Mouse (Mus musculus): ENCODE data around the gene Mov10l1. TPM values are rescaled to one million over a fixed set of nuclear protein-coding genes. Genes with fewer than 3 reads are reported as not detected.

Mov10l1 gene
- total RNA-seq, 2 experiments from 2014 or later: 0.53 TPM; not detected in 1

- no peak for DNase-seq (ENCODE audit: low spot score in 2 of 2)
Observed at GRCm38 (mm10) chr15:89074613-89075477, 92.1 kb downstream of the Mov10l1 start, which contains the start of gene Trabd. Gene Trabd (plus strand): TSS chr15:89075124.

GRCm38 (mm10) chr15:89075478-89076147 is 92.9 kb downstream of the Mov10l1 start:
- peak; percentile 81 to 84 for DNase-seq (ENCODE audit: low spot score in 2 of 2)

- DNase-seq (ENCODE audit: low spot score in 2 of 2): peak in 1 of 2 experiments; percentile 35
Observed at GRCm38 (mm10) chr15:89076156-89076731, 93.5 kb downstream of the Mov10l1 start.

GRCm38 (mm10) chr15:89078208-89078836 is 95.6 kb downstream of the Mov10l1 start:
- DNase-seq (ENCODE audit: low spot score in 2 of 2): no peak

- DNase-seq (ENCODE audit: low spot score in 2 of 2): no peak
Observed at GRCm38 (mm10) chr15:89083906-89084305, 101.2 kb downstream of the Mov10l1 start.

- no peak for DNase-seq (ENCODE audit: low spot score in 2 of 2)
Observed at GRCm38 (mm10) chr15:89084826-89085225, 102.1 kb downstream of the Mov10l1 start.

- peak; percentile 80 to 84 for DNase-seq (ENCODE audit: low spot score in 2 of 2)
Observed at GRCm38 (mm10) chr15:89088607-89089247, 106.0 kb downstream of the Mov10l1 start, which contains the start of gene Selenoo. Gene Selenoo (plus strand): TSS chr15:89089084.

- peak in 1 of 2 experiments; percentile 39 for DNase-seq (ENCODE audit: low spot score in 2 of 2)
Observed at GRCm38 (mm10) chr15:89089248-89090051, 106.7 kb downstream of the Mov10l1 start.

- no peak for DNase-seq (ENCODE audit: low spot score in 2 of 2)
Observed at GRCm38 (mm10) chr15:89090662-89091061, 108.0 kb downstream of the Mov10l1 start.

- no peak for DNase-seq (ENCODE audit: low spot score in 2 of 2)
Observed at GRCm38 (mm10) chr15:89092181-89092580, 109.5 kb downstream of the Mov10l1 start.

GRCm38 (mm10) chr15:89097450-89097849 is 114.7 kb downstream of the Mov10l1 start:
- DNase-seq (ENCODE audit: low spot score in 2 of 2): no peak

GRCm38 (mm10) chr15:89098616-89099015 is 115.9 kb downstream of the Mov10l1 start:
- no peak for DNase-seq (ENCODE audit: low spot score in 2 of 2)

- DNase-seq (ENCODE audit: low spot score in 2 of 2): no peak
Observed at GRCm38 (mm10) chr15:89100823-89101222, 118.1 kb downstream of the Mov10l1 start.

- DNase-seq (ENCODE audit: low spot score in 2 of 2): no peak
Observed at GRCm38 (mm10) chr15:89102646-89103045, 119.9 kb downstream of the Mov10l1 start.

GRCm38 (mm10) chr15:89103921-89104320 is 121.2 kb downstream of the Mov10l1 start:
- no peak for DNase-seq (ENCODE audit: low spot score in 2 of 2)

- no peak for DNase-seq (ENCODE audit: low spot score in 2 of 2)
Observed at GRCm38 (mm10) chr15:89104425-89104824, 121.7 kb downstream of the Mov10l1 start.

Data from adrenal gland, postnatal 4 days (tissue).